Mouse (Mus musculus) small intestine, adult 2 months (tissue): Measurements from ENCODE around the gene Btbd2. TPM values are rescaled to one million over a fixed set of nuclear protein-coding genes. Genes with fewer than 3 reads are reported as not detected.
"Not testable (repeated sequence)": the region's sequence is repeated elsewhere in the genome, so short reads cannot be mapped to it uniquely, and the experiment has no call there.

ENCODE experiments used
- H3K27ac ChIP-seq: fragments of 200-500 bp; 2 replicates; pipeline ENCODE4 v1.5.1; 2012; ENCODE audit warnings: low read depth, low read length, control low read depth, inconsistent platforms; ENCODE audit not compliant: insufficient read depth
- H3K27me3 ChIP-seq: fragments of 200-500 bp; 2 replicates; pipeline ENCODE4 v1.6.1; 2012; ENCODE audit warnings: mild to moderate bottlenecking, moderate library complexity, low read length, inconsistent platforms; ENCODE audit not compliant: control insufficient read depth, insufficient read depth
- H3K36me3 ChIP-seq: fragments of 200-500 bp; 2 replicates; pipeline ENCODE4 v1.6.1; 2012; ENCODE audit warnings: mild to moderate bottlenecking, low read length, control low read depth, inconsistent platforms; ENCODE audit not compliant: control insufficient read depth, insufficient read depth
- H3K4me1 ChIP-seq: fragments of 200-500 bp; 2 replicates; pipeline ENCODE4 v1.6.1; 2012; ENCODE audit warnings: low read length, inconsistent platforms, mixed read lengths; ENCODE audit not compliant: control insufficient read depth, insufficient read depth, insufficient read length
- H3K4me3 ChIP-seq: fragments of 200-500 bp; 2 replicates; pipeline ENCODE4 v1.5.1; 2012; ENCODE audit warnings: low read depth, mild to moderate bottlenecking, control low read depth, inconsistent platforms, low read length, moderate library complexity
- CTCF ChIP-seq: fragments of 200-500 bp; IDR thresholded peaks from 2 replicates; pipeline ENCODE4 v1.5.1; 2012; ENCODE audit warnings: low read depth, mild to moderate bottlenecking, control low read depth, inconsistent platforms, low read length, moderate library complexity, mixed read lengths; ENCODE audit not compliant: insufficient replicate concordance, insufficient read length; ENCODE audit errors: extremely low read depth
- POLR2A ChIP-seq: fragments of 200-500 bp; IDR thresholded peaks from 2 replicates; pipeline ENCODE4 v1.6.1; 2012; ENCODE audit warnings: low read depth, mild to moderate bottlenecking, control low read depth, inconsistent platforms, low read length, moderate library complexity
- WGBS: fragments of 180-500 bp; shearing (Covaris S2); methylation state at CpG from one replicate; pipeline ENCODE4 v1.1.7; 2018; 5-methylcytosine and 5-hydroxymethylcytosine counted together
- polyA plus RNA-seq: library from polyadenylated mRNA; depleted of rRNA; stranded (reverse); fragments of >200 nt; gene quantifications from 2 replicates; pipeline ENCODE4 v1.2.3, GENCODE M21; 2012

Btbd2 gene
- polyA plus RNA-seq, 1 experiment, result 84.1 TPM

GRCm38 (mm10) chr10:80611024-80611423 is 45.8 kb downstream of the Btbd2 start:
- H3K4me1 ChIP-seq, result peaks cover 24% of the 10 kb centered on the region
- TF ChIP-seq CTCF (peak; percentile 88; the same call in 1 of the 2 replicates), POLR2A (no peak)
- no peak overlapping the region for H3K4me3 ChIP-seq
- WGBS, result 68% methylated on average over 4 of the region's 4 CpGs
- H3K36me3 ChIP-seq, result peaks cover 54% of the 10 kb centered on the region
- H3K27me3 ChIP-seq, result no peaks in the 10 kb centered on the region
- H3K27ac ChIP-seq, result no peak overlapping the region

- Histone ChIP-seq H3K4me3 (no peak overlapping the region), H3K36me3 (peaks cover 49% of the 10 kb centered on the region), H3K27ac (peak overlapping the region; percentile 5; the same call in 1 of the 2 replicates), H3K27me3 (no peaks in the 10 kb centered on the region), H3K4me1 (peaks cover 21% of the 10 kb centered on the region)
- no peak for TF ChIP-seq CTCF
- TF ChIP-seq POLR2A, result no peak
- 87% methylated on average over 9 of the region's 9 CpGs for WGBS
Measured at GRCm38 (mm10) chr10:80610116-80610785, 46.6 kb downstream of the Btbd2 start.

GRCm38 (mm10) chr10:80609269-80609924 is 47.5 kb downstream of the Btbd2 start:
- TF ChIP-seq CTCF, result no peak
- no peak for TF ChIP-seq POLR2A
- H3K27ac ChIP-seq, result no peak overlapping the region; the same call in 1 of the 2 replicates
- peaks cover 42% of the 10 kb centered on the region for H3K36me3 ChIP-seq
- H3K4me1 ChIP-seq, result peaks cover 26% of the 10 kb centered on the region
- H3K27me3 ChIP-seq, result no peaks in the 10 kb centered on the region
- 84% methylated on average over 10 of the region's 10 CpGs for WGBS
- no peak overlapping the region for H3K4me3 ChIP-seq

- Histone ChIP-seq H3K27ac (no peak overlapping the region), H3K4me3 (no peak overlapping the region), H3K27me3 (no peaks in the 10 kb centered on the region), H3K36me3 (peaks cover 33% of the 10 kb centered on the region), H3K4me1 (peaks cover 34% of the 10 kb centered on the region)
- 90% methylated on average over 3 of the region's 3 CpGs for WGBS
- no peak for TF ChIP-seq POLR2A
- TF ChIP-seq CTCF, result no peak
Measured at GRCm38 (mm10) chr10:80608435-80608834, 48.4 kb downstream of the Btbd2 start.

GRCm38 (mm10) chr10:80606737-80607350 is 50.0 kb downstream of the Btbd2 start:
- H3K36me3 ChIP-seq, result peaks cover 22% of the 10 kb centered on the region
- H3K27ac ChIP-seq, result peak overlapping the region; percentile 54
- H3K4me1 ChIP-seq, result peaks cover 39% of the 10 kb centered on the region
- no peaks in the 10 kb centered on the region for H3K27me3 ChIP-seq
- H3K4me3 ChIP-seq, result peak overlapping the region; percentile 52
- WGBS, result 86% methylated on average over 34 of the region's 34 CpGs
- TF ChIP-seq CTCF (no peak), POLR2A (no peak)

- Histone ChIP-seq H3K27ac (peak overlapping the region; percentile 82), H3K4me3 (peak overlapping the region; percentile 52)
Measured at GRCm38 (mm10) chr10:80606306-80606705, 50.6 kb downstream of the Btbd2 start.

GRCm38 (mm10) chr10:80605721-80606120 is 51.1 kb downstream of the Btbd2 start, which contains the start of gene Gm49322:
TSS of gene Gm49322 (plus strand) at chr10:80606021.
- Histone ChIP-seq H3K4me1 (peaks cover 39% of the 10 kb centered on the region), H3K4me3 (peak within 1 kb of the TSS; percentile 52)

More at GRCm38 (mm10) chr10:80606306-80606705, 50.6 kb downstream of the Btbd2 start:
- peak; percentile 47 for TF ChIP-seq POLR2A
- no peak for TF ChIP-seq CTCF
- H3K4me1 ChIP-seq, result peaks cover 39% of the 10 kb centered on the region
- H3K27me3 ChIP-seq, result no peaks in the 10 kb centered on the region
- WGBS, result 29% methylated on average over 23 of the region's 23 CpGs
- H3K36me3 ChIP-seq, result peaks cover 22% of the 10 kb centered on the region

More at GRCm38 (mm10) chr10:80605721-80606120, 51.1 kb downstream of the Btbd2 start, which contains the start of gene Gm49322:
- 42% methylated on average over 4 of the region's 4 CpGs for WGBS
- not testable (repeated sequence) for H3K27me3 ChIP-seq
- Histone ChIP-seq H3K27ac (peak within 1 kb of the TSS; percentile 82), H3K36me3 (peaks cover 22% of the 10 kb centered on the region)
